ENCODE assay signal across 8 mouse cellular contexts in the genomic region with DNA sequence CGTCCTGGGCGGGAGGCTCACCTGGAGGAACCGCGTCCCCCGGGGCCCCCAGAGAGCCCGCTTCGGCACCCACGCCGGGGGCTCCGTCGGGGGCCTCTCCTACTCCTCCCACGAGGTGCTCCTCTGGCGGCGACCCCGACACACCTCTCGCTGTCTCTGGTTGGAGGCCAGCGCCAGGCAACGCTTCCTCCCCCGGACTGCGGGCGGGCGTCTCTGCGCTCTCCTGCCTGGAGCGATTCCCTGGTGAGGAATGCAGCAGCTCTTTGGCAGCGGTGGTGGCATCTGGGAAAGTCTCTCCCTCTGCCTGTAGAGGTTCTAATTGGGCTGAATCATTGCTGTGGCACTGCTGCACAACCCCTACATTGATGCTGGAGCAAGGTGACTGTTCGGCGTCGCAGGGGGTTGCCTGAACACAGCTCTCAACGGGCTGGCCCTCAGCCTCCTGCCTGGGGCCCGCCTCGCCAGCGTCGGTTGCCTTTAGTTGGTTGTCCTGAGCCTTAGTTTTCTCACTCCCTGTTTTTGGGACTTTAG.
DNase-seq lines count a peak whose midpoint lies in the region; ATAC-seq and TF ChIP-seq lines count a peak whose summit lies in the region.

No protein-coding gene starts in this region.

- H3K9me3 ChIP-seq in erythroblast, embryonic 14.5 days (ENCODE audit: control insufficient read depth, low read length): peaks cover 14% of the 10 kb centered on the region; the same call in 1 of the 2 replicates
- H3K9me3 ChIP-seq in forebrain, embryonic 13.5 days (replicated peaks): no peaks in the 10 kb centered on the region
- no peaks in the 10 kb centered on the region for H3K9me3 ChIP-seq in hindbrain, embryonic 16.5 days (ENCODE audit: control insufficient read depth, low read length)
- no peaks in the 10 kb centered on the region for H3K9me3 ChIP-seq in neural tube, embryonic 12.5 days

- ATAC-seq in erythroblast, adult 5-6 weeks (replicated peaks; ENCODE audit: low FRiP score, poor library complexity, severe bottlenecking): no peak
- ATAC-seq in forebrain, embryonic 13.5 days: no peak; the same call in 1 of the 2 replicates
- no peak for ATAC-seq in hindbrain, embryonic 16.5 days
- ATAC-seq in neural tube, embryonic 12.5 days (ENCODE audit: low FRiP score, low read depth): 0 out of 2 replicates have a peak, but pooled peaks have one; percentile 12

- no peak for TF ChIP-seq POLR2A in liver, adult 2 months (IDR thresholded peaks at IDR 0.05; ENCODE audit: extremely low read depth, insufficient read depth, low read length)

- peaks cover 11% of the 10 kb centered on the region for H3K4me1 ChIP-seq in erythroblast, embryonic 14.5 days (ENCODE audit: control insufficient read depth)
- peaks cover 26% of the 10 kb centered on the region for H3K4me1 ChIP-seq in forebrain, embryonic 13.5 days
- H3K4me1 ChIP-seq in hindbrain, embryonic 16.5 days (ENCODE audit: control insufficient read depth, insufficient read depth, low read depth, low read length): peaks cover 17% of the 10 kb centered on the region
- peaks cover 12% of the 10 kb centered on the region for H3K4me1 ChIP-seq in liver, adult 2 months (ENCODE audit: control insufficient read depth, insufficient read depth, low read length)
- H3K4me1 ChIP-seq in neural tube, embryonic 12.5 days: peaks cover 16% of the 10 kb centered on the region

- H3K27me3 ChIP-seq in erythroblast, embryonic 14.5 days (ENCODE audit: control insufficient read depth): peaks cover 92% of the 10 kb centered on the region
- peaks cover 83% of the 10 kb centered on the region for H3K27me3 ChIP-seq in forebrain, embryonic 13.5 days
- H3K27me3 ChIP-seq in hindbrain, embryonic 16.5 days (replicated peaks; ENCODE audit: control insufficient read depth, insufficient read depth, low read length): peaks cover 37% of the 10 kb centered on the region
- H3K27me3 ChIP-seq in liver, adult 2 months (ENCODE audit: control insufficient read depth, insufficient read depth, low read length): no peaks in the 10 kb centered on the region
- H3K27me3 ChIP-seq in neural tube, embryonic 12.5 days (replicated peaks): peaks cover 71% of the 10 kb centered on the region

- peak overlapping the region; percentile 68 for H3K4me3 ChIP-seq in erythroblast, embryonic 14.5 days (replicated peaks)
- peak overlapping the region; percentile 49 for H3K4me3 ChIP-seq in forebrain, embryonic 13.5 days
- H3K4me3 ChIP-seq in hindbrain, embryonic 16.5 days (ENCODE audit: low read length): peak overlapping the region; percentile 51
- peak overlapping the region; percentile 99 for H3K4me3 ChIP-seq in liver, adult 2 months (ENCODE audit: insufficient read depth, low read depth, low read length)
- peak overlapping the region; percentile 47 for H3K4me3 ChIP-seq in neural tube, embryonic 12.5 days

- H3K36me3 ChIP-seq in erythroblast, embryonic 14.5 days (ENCODE audit: control insufficient read depth): no peaks in the 10 kb centered on the region
- H3K36me3 ChIP-seq in forebrain, embryonic 13.5 days (ENCODE audit: poor library complexity, severe bottlenecking): no peaks in the 10 kb centered on the region
- H3K36me3 ChIP-seq in hindbrain, embryonic 16.5 days (ENCODE audit: control insufficient read depth, insufficient read depth, low read length): no peaks in the 10 kb centered on the region
- H3K36me3 ChIP-seq in liver, adult 2 months (ENCODE audit: control insufficient read depth, insufficient read depth, low read length): no peaks in the 10 kb centered on the region
- no peaks in the 10 kb centered on the region for H3K36me3 ChIP-seq in neural tube, embryonic 12.5 days

- peak overlapping the region; percentile 68 for H3K4me2 ChIP-seq in forebrain, embryonic 13.5 days
- H3K4me2 ChIP-seq in hindbrain, embryonic 16.5 days (ENCODE audit: low read length): peak overlapping the region; percentile 64
- peak overlapping the region; percentile 69 for H3K4me2 ChIP-seq in neural tube, embryonic 12.5 days (replicated peaks)

- 1% methylated on average over 33 of the region's 33 CpGs for WGBS in forebrain, embryonic 13.5 days
- under 1% methylated on average over 33 of the region's 33 CpGs for WGBS in hindbrain, embryonic 16.5 days
- 2% methylated on average over 33 of the region's 33 CpGs for WGBS in liver, adult 2 months
- WGBS in neural tube, embryonic 12.5 days: under 1% methylated on average over 33 of the region's 33 CpGs

- no peak for TF ChIP-seq CTCF in liver, adult 2 months (IDR thresholded peaks at IDR 0.05; ENCODE audit: low read depth, low read length)

- no peak overlapping the region for H3K9ac ChIP-seq in forebrain, embryonic 13.5 days
- H3K9ac ChIP-seq in hindbrain, embryonic 16.5 days (ENCODE audit: low read depth, low read length): no peak overlapping the region
- peak overlapping the region; percentile 99 for H3K9ac ChIP-seq in liver, adult 2 months (ENCODE audit: low read depth, low read length)
- H3K9ac ChIP-seq in neural tube, embryonic 12.5 days: no peak overlapping the region

- H3K27ac ChIP-seq in forebrain, embryonic 13.5 days: no peak overlapping the region
- H3K27ac ChIP-seq in hindbrain, embryonic 16.5 days (ENCODE audit: low read depth, low read length): no peak overlapping the region
- H3K27ac ChIP-seq in liver, adult 2 months (replicated peaks; ENCODE audit: insufficient read depth, low read depth, low read length): peak overlapping the region; percentile 96
- H3K27ac ChIP-seq in neural tube, embryonic 12.5 days: no peak overlapping the region

- no peaks in the 10 kb centered on the region for H3K79me2 ChIP-seq in liver, adult 2 months (ENCODE audit: control insufficient read depth, insufficient read depth, low read length)

- peak; percentile 47 for DNase-seq in R1 (ENCODE audit: low read depth, low spot score)
- peak; percentile 18 for DNase-seq in liver, adult 2 months (ENCODE audit: extremely low read depth, low read depth, low spot score)
- no peak for DNase-seq in layer of hippocampus, adult 9-11 months

Comparison
In these comparisons a context has a peak if more than half of its experiments do, and no peak if none do; other contexts are left out.
1. H3K4me3 ChIP-seq: peak in every context shown above with its lines; median percentile 99 in liver, adult 2 months; 68 in erythroblast, embryonic 14.5 days; 51 in hindbrain, embryonic 16.5 days; 49 in forebrain, embryonic 13.5 days; 47 in neural tube, embryonic 12.5 days.